Mouse (Mus musculus) cerebellum, adult (tissue): ENCODE data around the gene Fam3b.

Experiments
- ATAC-seq: cut with Nextera tagmentation; 2 replicates; pipeline ENCODE4 v1.9.2; 2017; ENCODE audit warnings: mild to moderate bottlenecking, moderate library complexity, mixed read lengths; ENCODE audit not compliant: insufficient number of reproducible peaks, low FRiP score, low TSS enrichment

Gene Fam3b

GRCm38 (mm10) chr16:97497682-97498081 lies 16.9 kb downstream of the Fam3b start:
- ATAC-seq, result no peak

GRCm38 (mm10) chr16:97496026-97496425 lies 18.6 kb downstream of the Fam3b start:
- ATAC-seq, result no peak

GRCm38 (mm10) chr16:97492369-97492768 lies 22.2 kb downstream of the Fam3b start:
- no peak for ATAC-seq

- no peak for ATAC-seq
Measured at GRCm38 (mm10) chr16:97478655-97479054, 36.0 kb downstream of the Fam3b start.

GRCm38 (mm10) chr16:97476524-97476923 lies 38.1 kb downstream of the Fam3b start:
- no peak for ATAC-seq

GRCm38 (mm10) chr16:97475581-97475980 lies 39.0 kb downstream of the Fam3b start:
- ATAC-seq, result no peak

- no peak for ATAC-seq
Measured at GRCm38 (mm10) chr16:97474671-97475070, 39.9 kb downstream of the Fam3b start.

GRCm38 (mm10) chr16:97467993-97468791 lies 46.4 kb downstream of the Fam3b start:
- no peak for ATAC-seq

- no peak for ATAC-seq
Measured at GRCm38 (mm10) chr16:97467472-97467871, 47.1 kb downstream of the Fam3b start.

GRCm38 (mm10) chr16:97466182-97466957 lies 48.2 kb downstream of the Fam3b start:
- ATAC-seq, result no peak

GRCm38 (mm10) chr16:97462481-97463181 lies 52.0 kb downstream of the Fam3b start, which contains the start of gene Mx1:
TSS of gene Mx1 (minus strand) at chr16:97462907.
- ATAC-seq, result no peak

GRCm38 (mm10) chr16:97461271-97461670 lies 53.3 kb downstream of the Fam3b start:
- no peak for ATAC-seq

GRCm38 (mm10) chr16:97459831-97460230 lies 54.8 kb downstream of the Fam3b start:
- ATAC-seq, result no peak

- no peak for ATAC-seq
Measured at GRCm38 (mm10) chr16:97447386-97447785, 67.2 kb downstream of the Fam3b start.

GRCm38 (mm10) chr16:97443670-97444263 lies 70.8 kb downstream of the Fam3b start:
- peak; percentile 54 for ATAC-seq

- no peak for ATAC-seq
Measured at GRCm38 (mm10) chr16:97441967-97442366, 72.6 kb downstream of the Fam3b start.

- no peak for ATAC-seq
Measured at GRCm38 (mm10) chr16:97438191-97438590, 76.4 kb downstream of the Fam3b start.

GRCm38 (mm10) chr16:97437448-97438056 lies 77.1 kb downstream of the Fam3b start:
- no peak for ATAC-seq

GRCm38 (mm10) chr16:97434206-97434605 lies 80.4 kb downstream of the Fam3b start:
- ATAC-seq, result 0 out of 2 replicates have a peak, but pooled peaks have one; percentile 16

- ATAC-seq, result no peak
Measured at GRCm38 (mm10) chr16:97431328-97431727, 83.3 kb downstream of the Fam3b start.
